Mouse (Mus musculus): Measurements from ENCODE around the gene Nol6. TPM values are rescaled to one million over a fixed set of nuclear protein-coding genes. Genes with fewer than 3 reads are reported as not detected.

The Nol6 gene
- polyA plus RNA-seq, 1 experiment = 29.0 TPM

DNA sequence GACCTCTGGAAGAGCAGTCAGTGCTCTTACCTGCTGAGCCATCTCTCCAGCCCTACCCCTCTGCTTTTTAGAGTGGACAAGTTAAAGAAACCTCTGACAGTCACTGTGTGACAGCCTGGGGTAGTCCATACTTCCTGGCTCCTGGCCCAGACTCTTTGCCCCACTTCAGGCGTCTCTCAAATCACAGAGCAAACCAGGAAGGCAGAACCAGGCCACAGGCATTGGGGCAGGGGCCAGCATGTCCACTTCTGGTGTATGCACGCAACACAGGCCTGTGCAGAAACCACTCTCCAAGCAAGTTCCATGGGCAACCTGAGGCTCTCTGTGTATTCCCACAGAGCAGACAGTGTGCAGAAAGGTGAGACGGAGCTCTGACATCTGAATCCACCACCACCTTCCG is 59.1 kb downstream of the Nol6 start:
- Histone ChIP-seq H3K36me3 (ENCODE audit: control insufficient read depth, insufficient read depth, low read length) (no peaks in the 10 kb centered on the region), H3K4me3 (ENCODE audit: insufficient read depth, low read depth, low read length) (no peak overlapping the region), H3K4me1 (ENCODE audit: control insufficient read depth, insufficient read depth, low read length) (no peaks in the 10 kb centered on the region; the same call in 1 of the 2 replicates), H3K27me3 (replicated peaks; ENCODE audit: control insufficient read depth, insufficient read depth, low read length) (no peaks in the 10 kb centered on the region), H3K27ac (ENCODE audit: insufficient read depth, low read depth, low read length) (no peak overlapping the region)
- TF ChIP-seq CTCF (conservative IDR thresholded peaks at IDR 0.05; ENCODE audit: insufficient read depth, insufficient read length, low read depth, low read length) (no peak), POLR2A (IDR thresholded peaks at IDR 0.05; ENCODE audit: low read depth, low read length) (no peak)
- 81% methylated on average over 4 of the region's 4 CpGs for WGBS
- DNase-seq = no peak

Other genes starting within 250 kb of the Nol6 start
- gene Spink4, start 204.4 kb downstream of the Nol6 start, polyA plus RNA-seq (2012; rRNA removed) = 2.6 and 3.2 TPM in 2 replicates
- 133 and 162 TPM in 2 replicates for gene Bag1, start 176.2 kb downstream of the Nol6 start, polyA plus RNA-seq (2012; rRNA removed)
- gene Chmp5, start 176.0 kb downstream of the Nol6 start, polyA plus RNA-seq (2012; rRNA removed) = 25.7 and 41.9 TPM in 2 replicates
- gene Nfx1, start 153.5 kb downstream of the Nol6 start, polyA plus RNA-seq (2012; rRNA removed) = 24.3 and 25.8 TPM in 2 replicates
- gene Aqp7, start 76.3 kb downstream of the Nol6 start, polyA plus RNA-seq (2012; rRNA removed) = 30.1 and 30.6 TPM in 2 replicates
- 311 and 352 TPM in 2 replicates for gene Aqp3, start 26.3 kb downstream of the Nol6 start, polyA plus RNA-seq (2012; rRNA removed)
- gene Ube2r2, start 11.3 kb upstream of the Nol6 start, polyA plus RNA-seq (2012; rRNA removed) = 59.7 and 67.4 TPM in 2 replicates
- gene Ubap2, start 150.7 kb upstream of the Nol6 start, polyA plus RNA-seq (2012; rRNA removed) = 38.9 and 39.3 TPM in 2 replicates
- gene Dcaf12, start 190.4 kb upstream of the Nol6 start, polyA plus RNA-seq (2012; rRNA removed) = 26.3 and 30.9 TPM in 2 replicates
- 38.8 and 40.4 TPM in 2 replicates for gene Ubap1, start 224.5 kb upstream of the Nol6 start, polyA plus RNA-seq (2012; rRNA removed)